Mouse (Mus musculus): ENCODE measurements around the gene Asic2.

The Asic2 gene

GRCm38 (mm10) chr11:80843435-80843834, 1124.8 kb downstream of the Asic2 start:
- DNase-seq (ENCODE audit: extremely low read depth, insufficient read length, low spot score), result no peak

- DNase-seq (ENCODE audit: extremely low read depth, insufficient read length, low spot score), result no peak
These were observed 1129.5 kb downstream of the Asic2 start for GRCm38 (mm10) chr11:80838724-80839123.

- DNase-seq (ENCODE audit: extremely low read depth, insufficient read length, low spot score), result no peak
These were observed 1132.4 kb downstream of the Asic2 start for GRCm38 (mm10) chr11:80835841-80836240.

- no peak for DNase-seq (ENCODE audit: extremely low read depth, insufficient read length, low spot score)
These were observed 1132.9 kb downstream of the Asic2 start for GRCm38 (mm10) chr11:80835395-80835794.

Data from 3134 (cell line).